Mouse (Mus musculus) bone marrow macrophage, adult 2 months (primary cell): ENCODE measurements at regions not wholly inside any gene's neighbourhood (a gene's known extent, or its start where the extent isn't known, plus 50 kb on each side); places are given as distances from the start of the nearest gene placed in this dataset.

Source experiments
- CTCF ChIP-seq: IDR thresholded peaks from 2 replicates; pipeline ENCODE4 v1.5.1; 2012; ENCODE audit warnings: low read depth, mild to moderate bottlenecking, low read length, moderate library complexity
- POLR2A ChIP-seq: IDR thresholded peaks from 2 replicates; pipeline ENCODE4 v1.6.1; 2012; ENCODE audit warnings: mild to moderate bottlenecking, low read depth, low read length, borderline replicate concordance

GRCm38 (mm10) chr16:95794281-95794727, 92.4 kb downstream of the Ets2 start:
- TF ChIP-seq POLR2A (no peak), CTCF (no peak)
